Mouse (Mus musculus) spleen, postnatal 10 days (tissue): ENCODE results near the gene Tns1.
"Not testable (repeated sequence)": the region's sequence is repeated elsewhere in the genome, so short reads cannot be mapped to it uniquely, and the experiment has no call there.

Experiments
- DNase-seq, 2 experiments: peaks; one replicate each; pipeline ENCODE4 v3.0.0; 2021 to 2022; ENCODE audit warnings: low spot score in 2 of 2

Tns1 gene

DNA sequence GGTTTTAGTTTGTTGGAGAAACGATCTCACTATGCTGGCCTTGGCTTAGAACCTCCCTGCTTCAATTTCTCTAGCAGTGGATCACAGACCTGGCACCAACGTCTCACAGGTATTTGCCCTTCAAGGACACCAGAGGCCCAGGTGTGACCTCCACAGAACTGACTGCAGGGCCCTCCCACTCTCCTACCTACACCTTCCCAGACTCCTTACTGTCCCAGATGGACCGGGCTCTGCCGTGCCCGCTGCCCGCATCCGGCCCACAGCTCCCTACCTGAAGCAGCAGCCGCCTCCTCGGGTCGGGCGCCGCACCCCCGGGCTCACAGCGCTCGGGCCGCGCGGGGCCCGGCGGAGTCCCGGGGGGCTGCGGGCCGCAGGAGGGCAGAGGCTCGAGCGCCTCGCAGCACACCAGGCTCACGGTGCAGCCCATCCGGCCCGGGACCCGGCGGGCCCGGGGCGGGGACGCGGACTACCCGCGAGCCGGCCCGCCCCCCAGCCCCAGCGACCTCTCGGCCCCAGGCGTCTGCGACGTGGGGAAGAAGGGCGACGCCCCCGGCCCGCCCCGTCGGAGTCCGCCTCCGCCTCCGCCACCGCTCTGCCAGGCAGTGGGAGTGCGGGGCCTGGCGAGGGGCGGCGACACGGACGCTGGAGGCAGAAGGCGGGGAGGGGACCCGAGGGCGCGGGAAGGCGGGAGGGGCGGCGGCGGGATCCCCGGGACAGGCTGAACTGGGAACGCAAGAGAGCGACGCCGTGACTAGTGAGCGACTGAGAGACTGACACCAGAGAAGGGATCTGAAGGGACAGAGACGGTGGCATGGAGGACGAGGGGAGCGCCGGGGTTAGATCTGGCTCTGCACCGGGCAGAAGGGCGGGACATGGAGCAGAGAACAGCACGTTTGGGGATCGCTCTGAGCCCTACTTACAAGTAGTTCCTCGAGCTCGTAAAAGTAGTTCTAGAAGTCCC is at the start of gene Tns1:
TSS of gene Tns1 (minus strand) at position 429 of the 961 bp plus-strand sequence.
- peak; percentile 10 to 40 for DNase-seq

DNA sequence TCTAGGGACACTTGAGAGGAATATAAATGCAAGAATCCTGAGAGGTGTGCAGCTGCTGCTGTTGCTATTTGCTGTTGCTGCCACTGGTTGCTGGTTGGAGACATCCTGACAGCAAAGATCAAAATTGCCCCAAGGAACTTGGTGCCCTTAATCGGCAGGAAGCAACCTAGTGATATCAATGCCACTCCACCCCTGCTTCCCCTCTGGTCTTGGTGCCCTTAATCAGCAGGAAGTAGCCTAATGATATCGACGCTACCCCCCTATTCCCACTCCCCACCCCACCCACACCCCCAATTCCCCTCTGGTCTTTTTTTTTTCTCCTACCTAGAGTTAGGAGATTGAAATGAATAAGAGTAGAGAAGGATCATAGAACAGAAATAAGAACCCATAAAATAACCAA is 48.5 kb upstream of the Tns1 start:
- DNase-seq: no peak

DNA sequence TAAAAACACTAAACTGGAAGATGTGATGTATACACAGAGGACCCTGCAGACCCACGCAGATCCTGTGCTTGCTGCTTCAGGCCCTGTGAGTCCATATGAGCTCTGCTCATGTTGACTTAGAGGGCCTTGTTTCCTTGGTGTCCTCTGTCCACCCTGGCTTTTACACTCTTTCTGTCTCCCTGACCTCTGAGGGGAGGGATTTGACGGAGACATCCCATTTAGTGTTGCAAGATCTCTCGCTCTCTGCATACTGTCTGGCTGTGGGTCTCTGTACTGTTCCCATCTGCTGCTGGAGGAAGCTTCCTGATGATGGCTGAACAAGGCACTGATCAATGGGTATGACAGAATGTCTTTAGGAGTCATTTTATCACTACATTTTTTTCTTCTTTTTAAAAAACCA is 45.5 kb upstream of the Tns1 start:
- no peak for DNase-seq

DNA sequence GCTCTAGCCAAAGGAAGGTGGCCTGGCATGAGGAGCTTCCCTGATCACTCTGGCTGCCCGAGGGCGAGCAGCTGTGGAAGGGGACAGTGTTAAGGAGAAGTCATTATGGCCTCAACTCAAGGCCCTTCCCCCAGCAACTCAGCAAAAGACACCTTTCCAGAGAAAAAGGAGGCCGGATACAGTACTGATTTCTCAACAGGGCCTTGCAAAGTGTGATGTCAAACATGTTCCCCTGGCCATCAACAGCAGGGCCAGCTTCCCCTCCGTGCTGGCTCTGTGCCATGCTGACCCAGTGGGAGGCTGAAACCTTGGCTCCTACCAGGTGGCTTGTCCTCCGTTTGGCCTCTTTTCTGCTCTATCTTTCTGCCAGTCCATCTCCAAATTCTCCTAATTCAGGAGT is 42.9 kb upstream of the Tns1 start:
- DNase-seq: no peak

DNA sequence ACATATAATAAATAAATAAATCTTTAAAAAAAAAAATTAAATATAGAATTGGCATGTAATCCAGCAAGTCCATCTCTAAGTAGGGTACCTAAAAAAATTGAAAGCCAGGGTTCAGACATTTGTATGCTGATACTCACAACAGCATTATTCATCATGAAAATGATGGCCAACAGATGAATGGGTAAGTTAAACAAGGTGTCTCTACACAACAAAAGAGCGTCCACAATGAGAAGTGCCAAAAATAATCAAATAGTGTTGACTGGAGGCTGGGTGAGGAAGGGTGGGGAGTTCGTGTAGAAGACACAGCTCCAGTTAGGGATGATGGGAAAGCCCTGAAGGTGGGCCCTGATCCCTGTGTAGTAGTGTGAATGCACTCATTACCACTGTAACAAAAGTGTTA is 35.8 kb upstream of the Tns1 start:
- no peak for DNase-seq

DNA sequence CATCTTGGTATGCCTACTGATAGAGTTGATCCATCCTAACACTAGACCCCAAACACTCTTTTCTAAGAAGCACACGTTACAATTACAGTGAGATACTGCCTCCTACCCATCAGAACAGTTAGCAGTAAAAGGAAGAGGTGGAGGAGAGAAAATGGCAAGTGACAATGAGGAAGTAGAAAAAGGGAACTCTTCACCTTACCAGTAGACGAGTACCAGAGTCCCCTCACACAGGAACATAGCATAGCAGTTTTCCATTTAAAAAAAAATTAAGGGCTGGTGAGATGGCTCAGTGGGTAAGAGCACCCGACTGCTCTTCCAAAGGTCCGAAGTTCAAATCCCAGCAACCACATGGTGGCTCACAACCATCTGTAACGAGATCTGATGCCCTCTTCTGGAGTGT is 35.4 kb upstream of the Tns1 start:
- not testable (repeated sequence) for DNase-seq

DNA sequence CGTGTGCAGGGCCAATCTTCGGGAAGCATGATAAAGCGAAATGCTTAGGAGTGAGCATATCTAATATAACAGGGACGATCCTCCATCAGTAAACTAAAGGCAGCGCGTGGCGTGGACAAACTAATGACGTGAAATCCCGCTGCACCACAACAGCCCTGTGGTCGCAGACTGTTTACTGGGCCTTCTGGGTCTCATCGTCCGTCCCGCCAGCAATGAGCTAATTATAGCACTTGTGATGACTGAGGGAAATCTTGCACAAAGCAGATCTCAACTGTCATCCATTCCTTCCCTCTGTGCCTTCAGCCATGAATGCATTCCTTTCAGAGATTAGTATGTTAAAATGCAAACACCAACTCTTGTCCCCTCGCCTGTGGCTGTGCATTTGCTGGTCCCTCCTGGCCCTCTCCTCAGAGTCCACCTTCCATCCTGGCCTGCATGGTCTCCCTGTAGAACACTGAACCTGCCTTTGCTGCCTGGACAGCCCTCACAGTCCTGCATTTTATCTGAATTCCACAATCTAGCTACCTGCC is 32.2 kb upstream of the Tns1 start:
- no peak for DNase-seq

DNA sequence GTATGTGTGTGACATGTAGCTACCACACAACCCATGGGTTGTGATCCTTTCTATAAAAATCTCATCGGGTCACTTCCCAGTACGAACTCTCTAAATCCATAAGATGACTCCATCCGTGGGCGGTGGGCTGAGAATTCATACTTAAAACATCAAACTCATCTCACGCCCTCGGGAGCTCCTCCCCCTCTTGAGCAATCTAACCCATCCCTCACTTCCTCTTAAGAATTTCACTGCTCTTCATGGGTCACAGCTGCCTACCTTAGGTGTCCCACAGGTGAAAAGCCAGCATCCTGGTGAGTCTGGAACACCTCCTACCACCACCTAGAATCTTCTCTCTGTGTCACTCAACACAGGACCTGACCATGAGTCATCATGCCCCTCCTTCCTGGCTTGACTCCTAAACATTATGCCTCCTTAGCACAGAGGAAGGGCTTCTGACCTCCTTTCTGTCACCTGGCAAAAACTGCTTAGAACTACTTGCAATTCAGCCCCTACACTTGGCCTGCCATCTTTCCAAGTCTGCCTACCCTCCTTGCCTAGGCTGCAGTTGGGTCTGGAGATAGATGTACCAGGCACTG is 31.3 kb upstream of the Tns1 start:
- DNase-seq: no peak

DNA sequence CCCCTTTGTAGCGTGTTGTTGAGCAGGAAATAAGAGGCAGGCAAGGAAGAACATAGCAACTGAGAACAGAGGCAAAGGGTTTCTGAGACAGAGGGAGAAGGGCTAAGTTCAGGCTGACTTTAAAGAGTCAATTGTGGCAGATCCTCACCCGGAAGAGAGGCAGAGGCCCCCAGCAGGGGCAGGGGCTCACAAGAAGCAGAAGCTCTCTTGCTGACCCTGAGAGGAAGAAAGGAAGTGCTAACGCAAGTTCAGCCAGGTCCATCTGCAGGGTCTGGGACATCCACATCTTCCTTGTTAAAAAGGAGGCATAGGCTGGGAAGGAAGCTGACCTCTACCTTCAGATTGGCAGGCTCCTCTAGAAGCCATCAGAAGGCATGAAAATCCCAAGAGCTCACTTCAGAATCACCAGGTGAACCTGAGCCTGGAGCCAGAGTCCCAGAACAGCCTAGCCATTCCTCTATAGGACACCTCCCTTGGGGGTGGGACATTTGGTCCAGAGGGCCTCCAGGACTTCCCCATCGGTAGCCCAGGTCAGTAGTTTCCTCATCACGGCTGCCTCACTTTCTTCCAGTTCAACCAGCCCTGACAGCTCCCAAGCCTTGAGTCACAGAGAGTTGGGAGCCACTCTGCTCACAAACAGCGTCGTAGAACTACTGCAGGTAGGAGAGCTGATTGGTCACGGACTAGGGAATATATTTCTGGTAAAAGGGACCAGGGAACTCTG is 29.4 kb upstream of the Tns1 start, which contains the start of gene Cxcr2:
TSS of gene Cxcr2 (plus strand) at position 529 of the 724 bp plus-strand sequence.
- DNase-seq: no peak

DNA sequence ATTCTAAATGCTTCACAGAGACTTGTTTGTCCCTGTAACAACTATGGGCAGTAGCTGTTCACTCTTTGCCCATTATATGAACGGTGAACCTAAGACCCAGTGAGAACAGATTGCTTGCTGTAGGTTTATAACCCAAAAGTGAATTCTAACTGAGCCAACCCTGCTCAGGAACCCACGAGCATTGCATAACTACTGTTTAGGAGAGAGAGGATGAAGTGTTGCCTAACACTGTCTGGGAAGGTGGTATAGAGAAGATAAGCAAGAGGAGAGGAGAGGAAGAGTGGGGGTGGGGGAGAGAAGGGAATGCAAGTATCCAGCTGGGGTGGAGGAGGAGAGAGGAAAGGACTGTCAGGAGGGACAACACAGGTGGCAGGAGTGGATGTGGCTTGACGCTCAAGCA is 26.8 kb upstream of the Tns1 start:
- no peak for DNase-seq

DNA sequence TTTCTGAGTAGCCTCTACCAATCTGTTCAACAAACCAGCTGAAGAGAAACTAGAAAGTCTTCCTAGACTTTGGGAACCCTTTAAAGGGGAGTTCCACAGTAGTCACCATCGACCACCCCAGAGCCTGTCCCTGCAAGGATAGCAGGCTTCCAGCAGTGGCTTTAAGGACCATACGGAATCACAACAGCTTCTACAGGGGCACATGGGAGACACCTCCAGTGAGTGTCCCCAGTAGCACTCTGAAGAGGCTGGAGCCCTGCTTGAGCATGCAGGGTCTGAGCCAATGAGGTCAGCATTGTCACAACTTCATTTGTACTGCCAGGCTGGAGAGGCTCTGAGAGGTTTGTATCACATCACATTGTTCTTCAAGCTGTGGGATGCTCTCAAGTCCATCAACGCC is 25.9 kb upstream of the Tns1 start:
- DNase-seq: no peak

DNA sequence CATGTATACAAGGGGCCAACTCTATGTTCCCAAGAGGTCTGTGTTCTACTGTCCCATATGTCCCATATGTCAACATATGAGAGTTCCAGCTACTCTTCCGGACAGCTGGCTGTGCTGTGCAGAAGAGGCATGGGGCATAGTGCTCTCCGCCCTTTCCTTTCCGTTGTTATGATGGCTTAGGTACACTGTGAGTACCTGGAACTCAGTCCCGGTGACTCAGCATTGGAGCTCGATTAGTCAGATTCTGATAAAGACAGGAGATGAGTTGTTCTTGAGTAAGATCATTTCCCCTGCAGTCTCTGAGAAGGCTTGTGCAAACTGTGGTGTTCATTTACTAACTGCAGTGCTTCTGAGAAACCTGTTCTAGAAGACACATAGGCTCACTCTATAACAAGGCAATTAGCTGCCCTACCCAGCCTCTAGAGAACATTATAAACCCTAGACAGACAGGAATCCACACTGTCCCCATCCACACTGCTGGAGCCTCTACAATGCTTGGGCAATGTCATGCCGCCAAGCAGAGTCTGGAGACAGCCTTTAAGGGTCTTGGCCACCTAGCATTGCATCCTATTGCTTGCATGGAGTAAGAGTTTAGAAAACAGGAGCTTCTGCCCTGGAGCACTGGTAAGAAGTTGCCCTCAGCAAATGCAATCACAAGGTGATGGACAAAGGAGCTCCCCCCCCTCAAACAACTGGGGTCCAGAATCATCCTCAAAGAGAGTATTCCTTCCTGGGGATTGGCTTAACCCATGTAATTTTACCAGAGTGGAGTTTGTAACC is 25.0 kb upstream of the Tns1 start:
- no peak for DNase-seq

DNA sequence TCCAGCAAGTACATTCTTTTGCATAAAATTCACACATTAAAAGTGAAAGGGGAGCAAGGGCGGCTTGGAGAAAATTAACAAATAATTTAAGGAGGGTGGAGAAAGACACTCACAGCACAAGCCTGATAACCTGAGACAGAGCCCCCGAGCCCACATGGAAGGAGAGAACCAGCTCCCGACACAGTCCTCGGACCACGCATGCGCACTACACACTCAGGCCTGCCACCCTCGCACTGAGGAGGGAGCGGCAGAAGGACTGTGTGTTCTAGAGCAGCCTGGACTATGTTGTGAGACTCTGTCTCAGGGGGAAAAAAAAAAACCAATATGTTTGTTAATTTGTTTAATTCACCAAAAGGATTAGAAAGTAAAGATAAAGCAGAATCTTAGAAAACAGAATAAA is 17.5 kb upstream of the Tns1 start:
- no peak for DNase-seq

DNA sequence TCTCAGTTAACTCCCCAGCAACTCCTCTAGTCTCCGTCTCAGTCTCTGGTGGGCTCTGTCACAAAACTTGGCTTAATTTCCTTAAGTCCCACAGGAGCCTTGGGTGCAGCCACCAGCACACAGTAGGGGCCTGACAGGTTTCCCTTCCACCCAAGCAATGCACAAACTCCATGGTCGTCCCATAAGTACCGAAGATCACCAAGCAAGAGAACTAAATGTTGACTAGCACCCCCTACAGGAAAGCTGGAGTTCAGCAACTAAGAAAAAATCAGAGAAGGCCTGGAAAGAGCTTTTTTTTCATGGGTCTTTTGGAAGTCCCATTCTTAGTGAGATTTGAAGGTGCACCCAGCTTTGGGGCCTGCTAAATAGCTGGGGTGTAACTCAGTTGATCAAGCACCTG is 15.2 kb upstream of the Tns1 start:
- DNase-seq: no peak

DNA sequence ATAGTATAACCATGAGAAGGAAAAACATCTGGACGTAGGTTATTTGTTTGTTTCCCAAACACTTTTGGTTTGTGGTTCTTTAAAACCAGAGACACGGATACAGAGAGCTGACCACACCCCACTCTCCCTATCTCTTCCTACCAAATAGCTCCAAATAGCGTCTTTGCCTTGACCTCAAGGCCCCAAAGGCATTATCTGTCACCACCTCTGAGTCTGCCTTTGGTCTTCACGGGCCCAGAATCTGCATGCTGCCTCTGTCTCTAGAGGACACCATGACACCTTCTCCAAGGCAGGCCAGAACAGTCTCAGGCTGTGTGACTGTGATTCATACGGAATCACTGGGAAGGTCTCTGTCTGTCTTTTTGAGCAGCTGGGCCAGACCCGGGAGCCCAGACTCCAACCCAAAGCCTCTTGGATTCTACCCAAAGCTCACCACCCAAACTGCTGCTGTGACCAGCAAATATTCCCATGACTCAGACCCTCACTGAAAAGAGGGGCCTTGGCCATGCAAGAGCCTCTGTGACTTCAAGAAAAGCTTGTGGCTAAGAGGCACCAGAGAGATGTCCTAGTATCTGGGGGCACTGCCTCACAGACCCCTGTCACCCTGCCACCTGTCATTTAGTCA is 11.2 kb upstream of the Tns1 start:
- no peak for DNase-seq

DNA sequence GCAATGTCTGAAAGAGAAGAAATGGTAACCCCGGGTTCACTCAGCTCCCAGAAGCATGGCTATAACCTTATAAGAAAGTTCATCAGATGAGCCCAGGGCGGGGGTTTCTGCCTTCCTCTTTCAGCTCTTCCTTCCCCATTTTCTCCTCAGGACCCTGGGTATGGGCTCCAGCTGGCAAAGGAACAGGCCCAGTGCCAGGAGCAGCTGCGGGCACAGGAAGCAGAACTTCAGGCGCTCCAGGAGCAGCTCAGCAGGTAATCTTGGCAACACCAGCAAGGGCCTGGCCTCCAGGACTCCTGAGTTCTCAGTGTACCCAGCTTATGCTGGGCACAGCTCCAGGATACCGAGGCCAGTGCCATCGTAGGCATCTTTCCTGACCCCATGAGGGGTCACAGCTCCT is 9.7 kb upstream of the Tns1 start:
- DNase-seq: no peak

DNA sequence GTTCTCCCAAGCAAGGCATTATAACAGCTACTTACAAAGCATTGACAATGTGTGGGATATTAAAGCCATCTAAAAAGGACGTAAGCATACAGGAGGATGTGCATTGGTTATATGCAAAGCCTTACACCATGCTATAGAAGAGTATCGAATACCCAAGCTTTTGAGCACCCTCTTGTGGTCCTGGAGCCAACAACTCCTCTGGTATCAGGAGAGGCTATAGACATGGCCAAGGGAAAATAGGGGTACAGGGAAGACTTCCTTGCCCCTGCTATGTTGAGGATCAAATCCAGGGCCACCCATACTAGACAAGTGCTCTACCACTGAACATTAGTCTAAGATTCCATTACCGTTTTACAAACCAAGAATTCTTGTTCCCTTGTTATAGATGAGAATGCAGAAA is 7.8 kb upstream of the Tns1 start:
- DNase-seq: no peak

DNA sequence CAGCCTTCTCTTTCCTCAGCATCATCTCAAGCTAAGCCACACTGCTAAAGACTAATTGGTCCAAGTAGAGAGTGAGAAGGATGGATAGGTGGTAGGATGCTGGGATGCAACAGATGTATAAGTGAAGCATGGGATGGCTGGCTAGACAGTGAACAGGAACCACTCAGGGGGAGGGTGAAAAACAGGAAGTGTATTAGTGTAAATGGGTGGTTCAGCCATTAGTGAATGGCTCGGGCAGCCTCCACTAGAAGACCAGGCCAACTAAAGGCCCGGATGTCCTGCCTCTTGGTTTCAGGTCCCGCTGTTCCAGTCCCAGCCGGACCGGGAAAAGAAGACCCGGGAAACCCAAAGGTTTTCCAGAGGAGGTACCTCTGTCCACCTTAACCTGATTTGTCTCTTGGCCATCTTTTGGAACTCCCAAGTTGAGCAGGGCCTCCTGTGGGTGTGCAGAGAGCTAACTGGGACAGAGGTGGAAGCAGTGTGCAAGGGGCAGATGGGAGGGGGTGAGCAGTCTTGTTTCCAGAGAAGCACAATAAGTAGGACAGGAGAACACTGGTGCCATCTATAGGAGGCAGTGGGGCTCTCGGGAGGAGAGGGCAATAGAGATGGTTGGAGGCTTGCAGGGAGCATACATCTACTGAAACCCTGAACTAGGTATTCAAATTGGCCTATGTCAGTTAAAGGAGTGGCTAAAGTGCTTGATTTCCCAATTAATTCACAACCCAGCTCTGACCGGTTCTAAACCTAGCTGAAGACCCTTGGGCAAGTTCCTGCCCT is 6.8 kb upstream of the Tns1 start:
- DNase-seq: no peak

DNA sequence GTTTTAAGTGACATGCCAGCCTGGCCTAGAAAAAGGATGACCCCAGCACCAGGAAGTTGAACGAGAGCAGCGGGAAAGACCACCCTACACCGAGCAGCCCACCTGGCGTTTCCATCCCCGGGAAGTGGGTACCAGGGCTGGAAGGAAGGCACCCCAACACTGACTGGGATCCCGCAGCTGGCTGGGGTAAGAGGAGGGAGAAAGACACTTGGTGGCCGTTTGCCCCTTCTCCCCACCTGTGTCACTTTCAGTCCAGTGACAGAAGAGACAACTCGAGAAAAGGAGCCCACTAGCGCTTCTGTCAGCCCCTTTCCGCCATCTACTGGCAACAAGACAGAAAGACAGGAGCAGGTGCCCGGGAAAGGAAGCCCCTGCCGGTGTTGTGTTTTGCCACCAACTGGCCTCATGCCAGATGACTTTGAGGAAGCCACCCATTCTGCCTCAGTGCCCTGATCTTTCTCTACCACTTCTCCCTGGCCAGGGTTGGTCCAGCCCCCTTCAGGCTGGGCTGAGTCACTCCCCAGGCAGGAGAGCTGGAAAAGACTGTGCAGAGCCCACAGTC is 823 bp upstream of the Tns1 start, which contains the start of gene Rufy4:
TSS of gene Rufy4 (plus strand) at position 551 of the 562 bp plus-strand sequence.
- DNase-seq: peak; percentile 50 to 79

DNA sequence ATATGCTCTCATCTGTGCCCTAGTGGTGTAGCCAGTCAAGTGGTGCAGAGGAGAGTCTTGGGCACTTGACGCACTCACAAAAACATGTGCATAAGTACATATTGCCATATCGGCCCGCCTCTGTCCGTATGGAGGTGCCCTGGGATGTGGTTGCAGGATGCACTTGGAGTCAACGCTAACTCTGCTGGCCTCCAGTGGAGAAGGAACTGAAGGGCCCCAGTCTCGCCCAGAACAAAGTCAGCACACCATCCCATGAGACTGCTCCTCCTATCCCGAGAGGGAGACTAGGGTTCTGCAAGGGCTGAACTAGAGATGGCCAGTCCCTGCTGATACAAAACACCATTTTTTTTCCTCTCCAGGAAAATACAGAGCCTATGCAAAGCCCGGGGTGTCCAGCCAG is 1.0 kb downstream of the Tns1 start:
- no peak for DNase-seq
